Mouse (Mus musculus) heart, postnatal 0 days (tissue): Measurements from ENCODE around the gene Tfcp2l1.

Experiments used
- CTCF ChIP-seq: IDR thresholded peaks from 2 replicates; pipeline ENCODE4 v1.5.1; 2016; ENCODE audit warnings: antibody characterized with exemption, control low read depth, low read depth
- EP300 ChIP-seq: IDR thresholded peaks from 2 replicates; pipeline ENCODE4 v1.6.1; 2016; ENCODE audit warnings: antibody characterized with exemption, low read depth

DNA sequence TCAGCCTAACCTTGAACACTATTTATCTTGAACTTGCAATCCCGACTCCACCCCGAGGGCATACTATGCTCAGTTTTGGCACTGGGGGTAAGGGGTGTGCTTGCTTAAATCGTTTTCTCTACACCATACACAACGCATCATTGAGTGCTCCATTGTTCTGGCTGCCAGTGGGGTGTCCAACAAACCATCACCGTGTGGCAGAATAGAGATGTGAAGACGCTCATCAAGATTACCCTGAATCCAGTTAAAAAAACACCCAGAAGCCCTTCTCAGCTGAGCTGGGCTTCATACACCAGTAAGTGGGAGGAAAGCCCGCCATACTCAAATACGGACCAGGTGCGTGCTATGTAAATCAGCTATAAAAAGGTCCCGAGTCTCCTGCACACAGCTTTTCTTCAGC is 60.0 kb downstream of the Tfcp2l1 start:
- no peak for TF ChIP-seq CTCF
- TF ChIP-seq EP300, result no peak
